Mouse (Mus musculus) megakaryocyte, embryonic 14.5 days (primary cell): ENCODE results near the gene Tnni2.

Experiments used
- FLI1 ChIP-seq: IDR thresholded peaks from 2 replicates; pipeline ENCODE4 v1.6.1; 2012; ENCODE audit warnings: low read length, inconsistent platforms, mixed read lengths
- GATA1 ChIP-seq: IDR thresholded peaks from 3 replicates; pipeline ENCODE4 v1.6.1; 2012; ENCODE audit warnings: mixed read lengths, low read length, inconsistent platforms, borderline replicate concordance

GRCm38 (mm10) chr7:142416225-142416624, 25.4 kb upstream of the Tnni2 start:
- TF ChIP-seq GATA1 (no peak), FLI1 (no peak)
